Mouse (Mus musculus) kidney, postnatal 10 days (tissue): ENCODE results near the gene Mlh3.
"Not testable (repeated sequence)": the region's sequence is repeated elsewhere in the genome, so short reads cannot be mapped to it uniquely, and the experiment has no call there.

ENCODE experiments used
- DNase-seq: peaks from one replicate; pipeline ENCODE4 v3.0.0; 2021; ENCODE audit warnings: mixed read lengths

Mlh3 gene

GRCm38 (mm10) chr12:85270319-85270718 lies at the start of gene Mlh3:
TSS of gene Mlh3 (minus strand) at chr12:85270599.
- peak; percentile 91 for DNase-seq

GRCm38 (mm10) chr12:85308651-85309050 lies 38.3 kb upstream of the Mlh3 start:
- DNase-seq: no peak

- peak; percentile 92 for DNase-seq
Measured at GRCm38 (mm10) chr12:85305247-85305892, 35.0 kb upstream of the Mlh3 start.

GRCm38 (mm10) chr12:85304725-85305124 lies 34.3 kb upstream of the Mlh3 start:
- DNase-seq: no peak

GRCm38 (mm10) chr12:85303256-85303655 lies 32.9 kb upstream of the Mlh3 start:
- DNase-seq: no peak

GRCm38 (mm10) chr12:85298835-85299180 lies 28.4 kb upstream of the Mlh3 start:
- DNase-seq: peak; percentile 26

- DNase-seq: peak; percentile 40
Measured at GRCm38 (mm10) chr12:85298127-85298834, 27.9 kb upstream of the Mlh3 start.

GRCm38 (mm10) chr12:85297345-85297997 lies 27.1 kb upstream of the Mlh3 start:
- no peak for DNase-seq

- DNase-seq: no peak
Measured at GRCm38 (mm10) chr12:85296915-85297314, 26.5 kb upstream of the Mlh3 start.

- DNase-seq: no peak
Measured at GRCm38 (mm10) chr12:85295506-85295905, 25.1 kb upstream of the Mlh3 start.

- DNase-seq: no peak
Measured at GRCm38 (mm10) chr12:85292906-85293305, 22.5 kb upstream of the Mlh3 start.

- no peak for DNase-seq
Measured at GRCm38 (mm10) chr12:85292288-85292687, 21.9 kb upstream of the Mlh3 start.

- DNase-seq: no peak
Measured at GRCm38 (mm10) chr12:85291541-85291940, 21.1 kb upstream of the Mlh3 start.

GRCm38 (mm10) chr12:85290633-85291032 lies 20.2 kb upstream of the Mlh3 start:
- peak; percentile 38 for DNase-seq

- peak; percentile 61 for DNase-seq
Measured at GRCm38 (mm10) chr12:85289157-85290000, 19.0 kb upstream of the Mlh3 start.

GRCm38 (mm10) chr12:85288486-85289156 lies 18.2 kb upstream of the Mlh3 start, which contains the start of gene Zc2hc1c:
TSS of gene Zc2hc1c (plus strand) at chr12:85288591.
- DNase-seq: peak; percentile 96

GRCm38 (mm10) chr12:85287809-85288485 lies 17.5 kb upstream of the Mlh3 start, which contains the start of gene Acyp1:
TSS of gene Acyp1 (minus strand) at chr12:85288438.
- DNase-seq: peak; percentile 57

GRCm38 (mm10) chr12:85286941-85287340 lies 16.5 kb upstream of the Mlh3 start:
- DNase-seq: peak; percentile 57

GRCm38 (mm10) chr12:85284996-85285395 lies 14.6 kb upstream of the Mlh3 start:
- DNase-seq: no peak

- DNase-seq: no peak
Measured at GRCm38 (mm10) chr12:85284331-85284730, 13.9 kb upstream of the Mlh3 start.

- not testable (repeated sequence) for DNase-seq
Measured at GRCm38 (mm10) chr12:85281756-85282155, 11.4 kb upstream of the Mlh3 start.
